Mouse (Mus musculus) stomach, adult 2 months (tissue): ENCODE data around the gene Rbbp8nl. TPM values are rescaled to one million over a fixed set of nuclear protein-coding genes. Genes with fewer than 3 reads are reported as not detected.

Experiments
- polyA plus RNA-seq: library from polyadenylated mRNA; depleted of rRNA; stranded (reverse); fragments of >200 nt; gene quantifications from 2 replicates; pipeline ENCODE4 v1.2.3, GENCODE M21; 2012; rRNA removed

Gene Rbbp8nl
- 4.3 and 4.4 TPM in 2 replicates for polyA plus RNA-seq

DNA sequence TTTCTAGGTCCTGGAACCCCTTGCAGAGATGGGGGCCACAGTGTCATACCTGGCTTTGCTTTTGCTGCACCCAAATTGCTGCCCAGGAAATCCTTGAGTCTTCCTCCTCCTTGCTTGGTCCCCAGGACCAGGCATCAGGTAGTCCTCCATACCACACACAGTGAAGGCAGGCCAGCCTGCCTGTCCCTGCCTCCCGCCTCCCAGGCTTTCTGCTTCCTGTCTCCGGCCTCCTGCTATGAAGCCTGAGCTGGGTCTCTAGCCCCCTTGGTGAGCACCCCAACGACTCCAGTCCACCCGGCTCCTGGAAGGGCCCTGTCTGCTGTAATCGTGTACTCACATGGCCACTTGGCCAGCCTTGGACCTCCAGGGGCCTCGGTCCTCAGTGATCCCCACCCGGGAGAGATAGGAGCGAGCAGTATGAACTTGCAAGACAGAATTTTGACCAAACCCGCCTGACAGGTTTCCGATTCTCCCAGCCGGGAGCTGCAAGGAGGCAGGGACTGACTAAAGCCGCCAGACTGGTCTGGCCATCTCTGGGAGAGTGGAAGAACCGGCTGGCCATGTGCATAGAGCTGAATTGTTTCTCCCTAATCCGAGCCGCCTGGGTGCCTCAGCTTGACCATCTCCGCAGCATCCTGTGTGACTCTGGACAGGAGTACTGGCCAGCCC, at the start of gene Rbbp8nl:
Rbbp8nl (minus strand) TSS at position 440 of the 669 bp plus-strand sequence.

DNA sequence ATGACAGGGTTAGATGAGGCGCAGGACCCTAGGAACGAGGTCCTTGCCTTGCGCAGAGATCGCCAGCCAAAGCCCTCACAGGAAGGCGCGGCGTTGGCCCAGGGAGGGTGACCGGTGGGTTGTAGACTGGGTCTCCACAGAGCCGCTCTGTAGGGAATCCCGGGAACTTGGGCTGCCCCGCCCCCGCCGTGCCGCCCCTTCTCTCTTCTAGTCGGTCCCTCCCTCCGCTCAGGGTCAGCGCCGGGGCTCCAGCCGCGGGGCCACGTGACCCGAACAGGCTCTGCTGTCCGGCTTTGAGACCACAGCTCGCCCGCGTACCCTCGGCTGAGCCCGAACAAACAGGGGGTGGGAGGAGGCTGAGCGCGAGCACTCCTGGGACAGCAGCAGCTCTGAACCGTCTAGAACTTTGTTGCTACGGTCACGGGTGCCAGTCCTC, 44.9 kb upstream of the Rbbp8nl start, which contains the start of gene Gata5:
Gata5 (minus strand) TSS at position 149 of the 436 bp plus-strand sequence.

DNA sequence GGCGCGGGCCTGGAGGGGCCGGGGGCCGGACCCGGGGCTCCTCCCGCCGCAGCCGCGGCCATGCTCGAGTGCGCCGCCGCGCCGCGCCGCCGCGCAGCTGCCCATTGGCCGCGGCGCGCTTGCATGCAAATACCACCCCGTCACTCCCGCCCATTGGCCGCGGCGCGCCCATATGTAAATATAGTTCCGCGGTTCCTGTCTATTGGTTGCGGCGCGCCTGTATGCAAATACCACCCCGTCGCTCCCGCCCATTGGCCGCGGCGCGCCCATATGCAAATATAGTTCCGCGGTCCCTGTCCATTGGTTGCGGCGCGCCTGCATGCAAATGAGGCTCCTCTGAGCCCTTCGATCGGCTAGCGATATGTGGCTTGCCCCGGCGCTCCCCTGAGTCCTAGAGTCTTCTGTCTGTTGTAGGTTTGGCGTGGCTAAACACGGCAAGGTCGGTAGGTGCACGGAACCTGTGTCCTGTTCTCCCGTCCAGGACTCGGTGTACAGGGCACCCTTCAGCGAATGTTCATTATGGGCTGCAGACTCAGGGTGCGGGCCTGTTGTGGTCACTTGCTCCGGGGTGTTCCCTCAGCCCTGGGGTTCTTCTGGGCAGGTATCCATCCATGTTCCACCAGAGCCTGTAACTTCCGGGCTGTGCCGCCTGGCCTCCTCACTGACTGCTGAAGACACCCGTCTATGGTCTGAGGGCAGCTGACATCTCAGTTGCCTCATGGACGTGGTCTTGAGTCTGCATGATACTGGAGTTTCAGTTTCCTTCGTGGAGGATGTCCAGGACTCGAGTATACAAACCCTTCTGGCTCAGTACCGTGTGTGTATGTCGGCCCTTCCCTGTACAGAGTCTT, 16.1 kb downstream of the Rbbp8nl start, which contains the start of gene Cables2:
Cables2 (minus strand) TSS at position 103 of the 851 bp plus-strand sequence.

DNA sequence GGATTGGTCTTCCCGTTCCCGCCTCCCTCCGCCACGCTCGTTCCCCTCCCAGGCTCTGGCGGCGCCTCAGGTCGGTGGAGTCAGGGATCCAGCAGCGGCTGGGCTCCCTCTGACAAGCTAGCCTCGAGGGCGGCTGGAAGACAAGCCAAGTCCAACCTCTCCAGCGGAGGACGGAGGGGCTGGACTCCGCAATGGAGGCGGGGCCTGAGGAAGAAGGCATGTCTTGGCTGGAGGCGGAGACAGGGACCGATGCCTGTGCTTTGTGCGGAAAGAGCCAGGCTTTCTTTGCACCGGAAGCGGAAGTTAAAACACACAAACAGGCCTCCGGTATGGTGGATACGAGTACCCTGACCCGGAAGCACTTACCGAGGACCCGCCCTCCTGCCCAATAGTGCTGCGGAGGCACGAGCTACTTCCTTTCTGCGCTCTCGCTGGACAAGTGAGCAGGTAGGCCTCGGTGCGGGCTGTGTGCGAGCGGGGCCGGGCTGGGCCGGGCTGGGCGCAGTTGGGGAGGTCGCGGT, 32.6 kb downstream of the Rbbp8nl start, which contains the start of gene Rps21:
Rps21 (plus strand) TSS at position 377 of the 521 bp plus-strand sequence.

Other genes starting within 250 kb of the Rbbp8nl start
- 67.9 and 71.5 TPM in 2 replicates for gene Psma7, start 247.4 kb downstream of the Rbbp8nl start, polyA plus RNA-seq
- gene Ss18l1, start 247.4 kb downstream of the Rbbp8nl start, polyA plus RNA-seq, result 2.3 and 2.5 TPM in 2 replicates
- 5.5 and 7.4 TPM in 2 replicates for gene Mtg2, start 219.3 kb downstream of the Rbbp8nl start, polyA plus RNA-seq
- gene Hrh3, start 185.4 kb downstream of the Rbbp8nl start, polyA plus RNA-seq, result 0.04 and 0.20 TPM in 2 replicates
- 25.3 and 25.7 TPM in 2 replicates for gene Osbpl2, start 170.6 kb downstream of the Rbbp8nl start, polyA plus RNA-seq
- gene Adrm1, start 118.4 kb downstream of the Rbbp8nl start, polyA plus RNA-seq, result 92.0 and 132 TPM in 2 replicates
- gene Lama5, start 64.0 kb downstream of the Rbbp8nl start, polyA plus RNA-seq, result 43.7 and 49.6 TPM in 2 replicates
- gene Rps21, start 32.5 kb downstream of the Rbbp8nl start, polyA plus RNA-seq, result 954 and 1,766 TPM in 2 replicates
- 12.3 and 14.5 TPM in 2 replicates for gene Cables2, start 16.4 kb downstream of the Rbbp8nl start, polyA plus RNA-seq
- 23.4 and 30.8 TPM in 2 replicates for gene Gata5, start 44.8 kb upstream of the Rbbp8nl start, polyA plus RNA-seq
- gene Slco4a1, start 166.4 kb upstream of the Rbbp8nl start, polyA plus RNA-seq, result 19.2 and 24.8 TPM in 2 replicates
- gene Ntsr1, start 210.1 kb upstream of the Rbbp8nl start, polyA plus RNA-seq, result 0.13 TPM in 2 replicates